Mouse (Mus musculus) embryonic fibroblast, embryonic 13.5 days (primary cell): ENCODE measurements at regions not wholly inside any gene's neighbourhood (a gene's known extent, or its start where the extent isn't known, plus 50 kb on each side); places are given as distances from the start of the nearest gene placed in this dataset.

Experiments used
- H3K27ac ChIP-seq: 2 replicates; pipeline ENCODE4 v1.5.1; 2012; ENCODE audit warnings: low read length, control low read depth, inconsistent platforms; ENCODE audit not compliant: insufficient read depth
- H3K4me1 ChIP-seq: 2 replicates; pipeline ENCODE4 v1.6.1; 2011; ENCODE audit warnings: low read length; ENCODE audit not compliant: control insufficient read depth, insufficient read depth
- H3K4me3 ChIP-seq: 2 replicates; pipeline ENCODE4 v1.5.1; 2011; ENCODE audit warnings: mild to moderate bottlenecking, control low read depth, low read length; ENCODE audit not compliant: insufficient read depth
- CTCF ChIP-seq: IDR thresholded peaks from 2 replicates; pipeline ENCODE4 v1.5.1; 2011; ENCODE audit warnings: mild to moderate bottlenecking, control low read depth, low read length, moderate library complexity, borderline replicate concordance; ENCODE audit not compliant: insufficient read depth
- POLR2A ChIP-seq: IDR thresholded peaks from 2 replicates; pipeline ENCODE4 v1.6.1; 2011; ENCODE audit warnings: low read depth, mild to moderate bottlenecking, control low read depth, low read length, moderate library complexity

DNA sequence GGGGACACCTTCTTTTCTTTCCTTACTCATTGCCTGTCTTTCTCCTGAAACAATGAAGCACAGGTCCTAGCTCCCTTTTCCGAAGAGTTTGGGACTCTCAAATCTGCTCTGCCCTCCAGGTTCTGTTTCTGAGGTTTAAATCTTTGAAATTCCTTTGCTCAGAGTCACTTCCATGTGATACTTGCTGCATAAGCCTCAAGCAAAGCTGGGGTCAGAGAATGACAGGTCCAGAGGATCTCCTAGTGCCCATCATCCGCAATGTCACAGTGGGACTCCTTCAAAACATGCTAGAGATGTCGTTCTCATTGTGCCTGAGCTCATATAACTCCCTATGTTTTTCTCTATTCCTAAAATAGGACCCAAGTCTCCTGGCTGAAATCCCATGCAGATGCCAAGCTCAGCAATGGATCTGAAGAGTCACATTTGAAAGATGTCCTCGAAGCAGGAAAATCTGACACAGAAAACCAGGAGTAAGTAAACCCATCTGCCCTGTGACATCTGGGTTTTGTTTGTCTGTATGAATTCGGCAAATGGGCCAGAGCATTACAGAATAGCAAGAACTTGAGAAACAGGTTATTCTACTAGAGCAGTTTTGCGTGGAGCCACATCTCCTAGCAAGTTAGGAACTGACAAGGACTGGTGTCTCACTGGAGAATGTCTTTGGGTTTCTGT lies 634.6 kb downstream of the Epha4 start:
- no peak overlapping the region for H3K4me3 ChIP-seq
- peaks cover 5% of the 10 kb centered on the region for H3K4me1 ChIP-seq
- TF ChIP-seq CTCF, result no peak
- no peak overlapping the region for H3K27ac ChIP-seq

DNA sequence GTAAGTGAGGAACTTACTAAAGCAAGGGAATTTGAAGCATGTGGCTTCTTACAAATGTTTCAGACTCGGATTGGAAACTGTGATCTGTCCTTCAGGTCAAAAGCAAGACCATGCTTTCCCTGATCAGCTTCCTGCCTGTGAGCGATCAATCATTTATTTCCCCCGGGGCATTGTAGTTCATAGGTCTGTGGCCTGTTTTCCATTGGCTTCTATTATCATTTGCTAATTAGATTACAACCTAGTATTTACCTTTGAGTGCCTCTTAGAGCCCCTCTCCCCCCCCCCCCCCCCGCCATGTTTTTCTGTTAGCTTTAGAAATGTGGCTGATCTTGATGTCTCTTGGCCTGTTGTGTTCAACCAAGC lies 634.1 kb downstream of the Epha4 start:
- TF ChIP-seq POLR2A, result no peak
- no peak for TF ChIP-seq CTCF
- H3K27ac ChIP-seq, result no peak overlapping the region
- H3K4me1 ChIP-seq, result peaks cover 5% of the 10 kb centered on the region
- no peak overlapping the region for H3K4me3 ChIP-seq

DNA sequence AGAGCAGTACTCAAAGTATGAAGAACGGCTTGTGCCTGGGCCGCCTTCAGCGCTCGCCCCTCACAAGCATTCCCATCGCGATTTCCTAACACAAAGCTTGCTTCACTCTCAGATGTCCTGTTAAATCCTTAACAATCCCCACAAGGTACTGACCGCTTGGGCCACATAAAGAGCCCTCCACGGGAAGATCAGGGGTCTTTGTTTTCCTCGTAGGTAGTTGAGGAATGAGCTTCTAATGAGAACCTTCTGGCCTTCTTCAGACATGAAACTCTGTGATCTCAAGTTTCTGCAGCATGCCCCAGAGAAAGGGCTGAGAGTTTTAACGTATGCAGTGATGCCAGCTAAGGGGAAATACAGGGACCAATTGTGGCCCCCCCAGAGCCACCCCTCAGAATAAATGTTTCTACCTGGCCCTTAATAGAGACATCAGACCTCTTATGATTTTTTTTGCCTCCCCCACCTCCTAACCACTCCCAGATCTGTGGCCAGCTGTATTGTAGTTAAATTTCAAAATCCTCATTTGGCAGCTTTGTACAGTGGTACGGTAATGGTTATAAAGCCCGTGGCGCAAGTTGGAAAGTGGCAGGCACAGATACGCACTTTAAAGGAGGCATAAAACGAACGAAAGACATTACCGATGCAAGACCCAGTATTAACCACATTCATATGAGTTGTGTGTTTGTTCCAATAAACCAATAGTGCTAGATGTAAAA lies 618.6 kb downstream of the Epha4 start:
- no peak overlapping the region for H3K27ac ChIP-seq
- H3K4me3 ChIP-seq, result no peak overlapping the region
- H3K4me1 ChIP-seq, result no peaks in the 10 kb centered on the region
- TF ChIP-seq POLR2A (no peak), CTCF (no peak)

DNA sequence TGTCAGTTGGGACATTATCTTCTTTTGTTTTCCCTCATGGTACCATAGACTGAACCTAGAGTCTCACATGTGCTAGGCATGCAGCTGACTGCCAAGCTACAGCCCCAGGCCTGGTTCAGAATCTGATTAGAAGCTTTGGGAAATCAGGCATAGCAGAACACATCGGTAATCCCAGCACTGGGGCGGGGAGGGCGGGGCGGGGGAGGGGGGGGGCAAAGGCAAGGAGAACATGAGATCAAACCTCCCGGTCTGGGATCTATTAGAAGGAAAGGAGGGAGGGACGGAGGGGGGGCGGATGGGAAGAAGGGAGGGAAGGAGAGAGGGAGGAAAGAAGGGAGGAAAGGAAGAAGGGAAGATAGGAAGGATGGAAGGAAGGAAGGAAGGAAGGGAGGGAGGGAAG lies 617.5 kb downstream of the Epha4 start:
- H3K4me1 ChIP-seq, result no peaks in the 10 kb centered on the region
- no peak overlapping the region for H3K4me3 ChIP-seq
- TF ChIP-seq CTCF (no peak), POLR2A (no peak)
- no peak overlapping the region for H3K27ac ChIP-seq

DNA sequence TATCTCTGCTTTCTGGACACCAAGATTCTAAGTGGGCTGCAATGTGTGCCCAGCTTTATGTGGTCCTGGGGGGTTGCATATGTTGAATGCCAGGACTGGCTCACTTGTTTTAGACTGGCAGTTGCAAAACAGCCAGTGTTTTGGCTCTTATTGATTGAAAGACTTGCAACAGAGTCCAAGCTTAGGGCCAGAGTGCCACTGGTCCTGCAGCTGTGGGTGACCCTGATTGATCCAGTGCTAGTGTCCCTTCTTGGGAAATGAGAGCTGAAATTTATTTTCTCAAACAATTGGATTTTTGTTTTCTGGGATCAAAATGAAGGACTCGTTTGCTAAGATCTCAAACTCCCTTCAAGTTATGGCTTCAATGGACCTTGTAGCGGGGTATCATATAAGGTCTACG lies 603.4 kb downstream of the Epha4 start:
- H3K4me3 ChIP-seq, result no peak overlapping the region
- no peak overlapping the region for H3K27ac ChIP-seq
- no peaks in the 10 kb centered on the region for H3K4me1 ChIP-seq
- TF ChIP-seq POLR2A (no peak), CTCF (no peak)

DNA sequence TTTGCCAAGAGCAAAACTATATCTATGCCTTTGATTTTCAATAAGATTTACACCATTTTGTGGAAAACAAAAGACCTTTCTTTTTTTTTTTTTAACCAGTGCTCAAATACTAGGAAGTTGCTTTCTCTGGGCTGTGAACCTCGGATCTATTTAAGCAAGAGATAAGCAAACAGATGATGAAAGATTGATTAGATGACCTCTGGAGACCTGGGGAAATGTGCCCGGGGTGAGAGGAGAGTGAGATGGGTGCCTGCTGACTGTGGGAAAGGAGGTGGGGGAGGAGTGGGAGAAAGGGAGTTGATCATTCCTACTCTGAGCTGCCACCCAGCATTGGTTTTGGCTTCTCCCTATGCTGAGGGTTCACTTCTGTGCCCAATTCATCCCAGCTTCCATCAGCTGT lies 595.3 kb downstream of the Epha4 start:
- Histone ChIP-seq H3K4me3 (no peak overlapping the region), H3K27ac (no peak overlapping the region), H3K4me1 (no peaks in the 10 kb centered on the region)
- no peak for TF ChIP-seq POLR2A
- no peak for TF ChIP-seq CTCF

DNA sequence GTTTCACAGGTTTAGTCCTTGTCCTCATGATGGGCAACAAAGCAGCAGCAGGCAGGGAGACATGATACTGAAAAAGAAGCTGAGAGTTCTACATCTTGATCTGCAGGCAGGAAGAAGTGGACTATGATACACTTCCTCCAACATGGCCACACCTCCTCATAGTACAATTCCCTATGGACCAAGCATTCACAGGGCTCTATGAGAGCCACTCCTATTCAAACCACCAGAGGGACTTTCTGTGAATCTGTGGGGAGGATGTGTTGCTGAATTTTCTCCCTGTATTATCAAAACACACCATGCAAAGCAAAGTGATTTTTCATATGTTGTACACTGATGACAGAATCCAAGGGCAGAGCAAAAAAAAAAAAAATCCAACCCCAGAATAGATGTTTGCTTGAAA lies 594.3 kb downstream of the Epha4 start:
- Histone ChIP-seq H3K4me1 (no peaks in the 10 kb centered on the region), H3K4me3 (no peak overlapping the region), H3K27ac (no peak overlapping the region)
- TF ChIP-seq POLR2A, result no peak
- TF ChIP-seq CTCF, result no peak

DNA sequence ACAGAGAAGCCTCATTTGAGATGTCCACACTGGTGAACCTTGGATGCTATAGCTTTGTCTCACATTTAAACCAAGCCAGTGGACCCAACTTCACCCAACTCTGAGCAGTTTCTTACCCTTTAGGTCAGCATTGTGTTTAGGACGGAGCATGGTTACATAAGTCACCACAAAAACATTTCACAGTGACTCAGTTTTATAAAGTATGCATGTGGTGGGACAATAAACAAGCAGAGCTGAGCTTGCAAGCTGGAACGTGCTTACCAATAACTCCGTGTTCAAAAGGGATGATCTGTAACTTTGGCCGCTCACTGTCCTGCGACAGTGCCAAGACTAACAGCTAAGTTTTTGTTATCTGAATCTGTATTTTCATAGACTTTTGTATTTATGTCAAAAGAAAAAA lies 587.8 kb downstream of the Epha4 start:
- TF ChIP-seq POLR2A, result no peak
- TF ChIP-seq CTCF, result no peak

DNA sequence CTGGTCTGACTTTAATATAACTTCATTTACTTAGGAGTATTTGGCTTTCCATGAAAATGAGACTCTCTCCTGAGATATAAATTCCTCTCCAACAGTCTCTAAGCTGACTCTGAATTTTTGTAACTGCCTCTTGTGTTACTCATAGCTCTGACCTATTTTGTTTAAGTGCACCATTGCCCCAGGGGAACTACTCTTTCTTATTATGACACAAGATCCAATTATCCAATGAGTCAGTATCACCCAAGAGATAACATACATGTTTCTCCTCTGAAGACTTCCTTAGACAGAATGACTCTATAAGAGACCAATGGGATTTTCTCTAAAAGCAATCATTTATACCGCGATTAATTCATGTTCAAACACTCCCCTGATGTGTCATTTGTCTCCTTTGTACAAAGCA lies 586.9 kb downstream of the Epha4 start:
- TF ChIP-seq POLR2A (no peak), CTCF (no peak)
- H3K4me1 ChIP-seq, result peaks cover 7% of the 10 kb centered on the region; the same call in 1 of the 2 replicates

More for the DNA sequence above, 587.8 kb downstream of the Epha4 start:
- Histone ChIP-seq H3K27ac (no peak overlapping the region), H3K4me1 (peaks cover 7% of the 10 kb centered on the region; the same call in 1 of the 2 replicates), H3K4me3 (no peak overlapping the region)

DNA sequence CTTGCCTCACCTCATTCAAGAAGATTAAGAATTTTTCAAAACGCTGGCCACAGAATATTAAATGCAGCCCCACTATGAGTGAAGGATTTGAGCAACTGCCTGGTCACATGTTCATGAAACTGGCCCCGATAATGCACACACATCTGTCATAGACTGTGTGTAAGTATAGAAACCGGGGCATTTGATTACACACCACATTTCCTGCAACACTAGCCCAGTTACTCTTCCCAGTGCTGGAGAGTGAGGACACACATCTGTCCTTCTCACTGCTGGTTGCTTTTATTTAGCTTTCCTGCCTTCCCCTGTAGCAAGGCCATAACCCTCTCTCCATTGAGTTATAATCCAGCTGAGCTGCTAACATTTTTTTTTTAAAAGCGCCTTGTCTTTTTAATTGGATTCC lies 581.4 kb downstream of the Epha4 start:
- TF ChIP-seq CTCF (no peak), POLR2A (no peak)
- Histone ChIP-seq H3K4me3 (no peak overlapping the region), H3K4me1 (no peaks in the 10 kb centered on the region), H3K27ac (no peak overlapping the region)

More for the DNA sequence above, 586.9 kb downstream of the Epha4 start:
- Histone ChIP-seq H3K4me3 (no peak overlapping the region), H3K27ac (peak overlapping the region; percentile 42; the same call in 1 of the 2 replicates)
